Mouse (Mus musculus): ENCODE measurements at regions not wholly inside any gene's neighbourhood (a gene's known extent, or its start where the extent isn't known, plus 50 kb on each side); places are given as distances from the start of the nearest gene placed in this dataset.

GRCm38 (mm10) chr12:58454828-58455227 lies 185.7 kb upstream of the Clec14a start:
- TF ChIP-seq CTCF (IDR thresholded peaks at IDR 0.05; ENCODE audit: borderline replicate concordance, insufficient read depth, low read length) (no peak), POLR2A (IDR thresholded peaks at IDR 0.05; ENCODE audit: low read depth, low read length) (no peak)
